Mouse (Mus musculus) midbrain, embryonic 15.5 days (tissue): Measurements from ENCODE around the gene Rora. TPM values are rescaled to one million over a fixed set of nuclear protein-coding genes. Genes with fewer than 3 reads are reported as not detected.

Source experiments
- ATAC-seq: fragments of 200-750 bp; cut with Nextera tagmentation; replicated peaks from 2 replicates; pipeline ENCODE4 v1.8.0; 2017; ENCODE audit warnings: moderate TSS enrichment
- H3K27ac ChIP-seq: fragments of 300-500 bp; sonication (generic); 2 replicates; pipeline ENCODE4 v1.5.1; 2015; ENCODE audit warnings: mild to moderate bottlenecking, inconsistent platforms
- H3K27me3 ChIP-seq: fragments of 300-500 bp; sonication (generic); replicated peaks from 2 replicates; pipeline ENCODE4 v1.6.1; 2015; ENCODE audit warnings: inconsistent platforms
- H3K36me3 ChIP-seq: fragments of 300-500 bp; sonication (generic); replicated peaks from 2 replicates; pipeline ENCODE4 v1.6.1; 2015; ENCODE audit warnings: inconsistent platforms
- H3K4me1 ChIP-seq: fragments of 300-500 bp; sonication (generic); 2 replicates; pipeline ENCODE4 v1.6.1; 2015; ENCODE audit warnings: inconsistent platforms
- H3K4me2 ChIP-seq: fragments of 300-500 bp; sonication (generic); 2 replicates; pipeline ENCODE4 v1.6.1; 2015; ENCODE audit warnings: inconsistent platforms, mild to moderate bottlenecking, moderate library complexity
- H3K4me3 ChIP-seq: fragments of 300-500 bp; sonication (generic); 2 replicates; pipeline ENCODE4 v1.5.1; 2015; ENCODE audit warnings: mild to moderate bottlenecking, inconsistent platforms
- H3K9ac ChIP-seq: fragments of 300-500 bp; sonication (generic); 2 replicates; pipeline ENCODE4 v1.6.1; 2015; ENCODE audit warnings: mild to moderate bottlenecking, inconsistent platforms
- H3K9me3 ChIP-seq: fragments of 300-500 bp; sonication (generic); 2 replicates; pipeline ENCODE4 v1.6.1; 2016; ENCODE audit warnings: inconsistent platforms
- WGBS: fragments of 180-500 bp; shearing (Covaris S2); methylation state at CpG from one replicate; pipeline ENCODE4 v1.1.7; 2015; ENCODE audit warnings: mixed read lengths; 5-methylcytosine and 5-hydroxymethylcytosine counted together
- polyA plus RNA-seq: library from polyadenylated mRNA; unstranded; fragments of >200 nt; fragmentation: Nextera tagmentation; extraction: Ambion mirVana; gene quantifications from 2 replicates; pipeline ENCODE4 v1.2.1, GENCODE M21; 2015

The Rora gene
- polyA plus RNA-seq, result 33.7 and 43.9 TPM in 2 replicates

DNA sequence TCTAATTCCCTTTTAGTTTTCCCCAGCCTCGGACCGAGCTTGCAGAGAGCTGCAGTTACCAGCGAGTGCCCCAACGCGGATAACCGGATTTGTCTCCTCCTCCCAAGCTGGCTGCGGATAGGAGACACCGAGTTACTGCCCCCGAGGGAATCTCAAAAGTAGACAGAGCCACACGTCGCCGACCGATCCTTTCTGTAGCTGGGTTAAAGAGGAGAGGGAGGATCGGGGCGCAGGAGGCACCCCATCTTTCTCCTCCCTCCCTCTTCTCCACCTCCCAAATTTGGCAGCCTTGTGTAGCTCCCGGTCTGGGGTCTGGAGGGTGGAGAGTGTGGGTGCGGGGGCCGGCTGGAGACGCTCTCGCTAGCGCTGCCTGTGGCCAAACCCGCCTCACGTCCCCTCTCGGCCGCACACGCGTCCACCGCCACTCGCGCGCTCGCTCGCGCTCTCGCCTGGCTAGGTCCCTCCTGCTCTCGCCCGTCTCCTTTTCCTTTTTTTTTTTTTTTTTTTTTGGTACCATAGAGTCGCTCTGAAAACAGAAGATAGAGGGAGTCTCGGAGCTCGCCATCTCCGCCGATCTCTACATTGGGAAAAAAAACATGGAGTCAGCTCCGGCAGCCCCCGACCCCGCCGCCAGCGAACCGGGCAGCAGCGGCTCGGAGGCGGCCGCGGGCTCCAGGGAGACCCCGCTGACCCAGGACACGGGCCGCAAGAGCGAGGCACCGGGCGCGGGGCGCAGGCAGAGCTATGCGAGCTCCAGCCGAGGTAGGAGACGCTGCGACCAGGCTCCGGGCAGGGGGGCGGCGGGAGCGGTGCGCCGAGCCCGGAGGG lies at the start of gene Rora:
Rora (plus strand) TSS at position 576 of the 828 bp plus-strand sequence.
- H3K9me3 ChIP-seq, result no peaks in the 10 kb centered on the region
- WGBS, result 0% methylated on average over 72 of the region's 72 CpGs
- H3K27me3 ChIP-seq, result no peaks in the 10 kb centered on the region
- peak within 1 kb of the TSS; percentile 96 for H3K4me2 ChIP-seq
- H3K4me3 ChIP-seq, result peak within 1 kb of the TSS; percentile 73
- peak within 1 kb of the TSS; percentile 96 for H3K27ac ChIP-seq
- peaks cover 32% of the 10 kb centered on the region for H3K4me1 ChIP-seq
- ATAC-seq, result peak; percentile 80
- peak within 1 kb of the TSS; percentile 68 for H3K9ac ChIP-seq
- H3K36me3 ChIP-seq, result no peaks in the 10 kb centered on the region

DNA sequence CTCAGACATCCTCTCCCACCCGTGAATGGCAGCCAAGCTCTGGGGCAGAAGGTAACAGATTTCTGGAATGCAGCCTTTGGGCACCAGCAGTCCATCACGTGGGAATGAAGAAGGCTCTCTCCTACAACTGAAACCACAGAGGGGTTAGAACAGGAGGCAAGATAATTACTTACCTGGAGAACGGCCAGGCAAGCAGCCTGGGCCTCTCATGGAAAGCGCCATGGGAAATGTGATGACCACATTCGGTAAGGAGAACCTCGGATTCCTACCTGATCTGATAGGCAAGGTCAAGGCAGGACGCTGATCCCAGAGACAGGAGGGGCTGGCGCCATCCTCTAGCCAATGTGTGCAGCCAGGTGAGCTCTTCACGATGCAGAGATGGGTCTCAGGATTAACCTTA lies 39.6 kb upstream of the Rora start:
- H3K27me3 ChIP-seq, result no peaks in the 10 kb centered on the region
- no peak overlapping the region for H3K9ac ChIP-seq
- no peaks in the 10 kb centered on the region for H3K4me1 ChIP-seq
- no peaks in the 10 kb centered on the region for H3K36me3 ChIP-seq
- 87% methylated on average over 9 of the region's 9 CpGs for WGBS
- no peaks in the 10 kb centered on the region for H3K9me3 ChIP-seq
- no peak overlapping the region for H3K4me3 ChIP-seq
- no peak overlapping the region for H3K27ac ChIP-seq
- no peak overlapping the region for H3K4me2 ChIP-seq
- ATAC-seq, result no peak

DNA sequence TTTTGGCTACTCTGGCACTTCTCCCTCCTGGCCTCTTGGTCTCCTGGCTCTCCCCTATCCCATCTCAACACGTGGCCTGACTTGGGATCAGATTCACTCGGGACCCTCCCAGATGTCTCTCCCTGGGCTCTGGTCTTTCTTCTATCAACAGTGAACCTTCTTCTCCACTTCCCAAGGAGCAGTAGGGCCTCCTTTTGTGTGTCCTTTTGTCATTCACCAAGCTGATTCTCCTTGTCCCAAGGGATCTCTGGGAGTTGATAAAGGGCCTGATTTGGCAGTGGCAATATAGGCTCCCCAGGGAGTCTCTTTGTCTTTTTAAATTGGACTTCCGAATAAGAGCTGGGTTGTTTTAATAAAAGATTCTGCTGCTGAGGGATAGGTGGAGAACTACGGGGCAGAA lies 36.5 kb upstream of the Rora start:
- Histone ChIP-seq H3K4me3 (no peak overlapping the region), H3K9ac (no peak overlapping the region), H3K4me2 (no peak overlapping the region), H3K4me1 (no peaks in the 10 kb centered on the region), H3K9me3 (no peaks in the 10 kb centered on the region), H3K27me3 (no peaks in the 10 kb centered on the region), H3K36me3 (no peaks in the 10 kb centered on the region), H3K27ac (no peak overlapping the region)
- 10% methylated on average over 4 of the region's 4 CpGs for WGBS
- ATAC-seq, result no peak

DNA sequence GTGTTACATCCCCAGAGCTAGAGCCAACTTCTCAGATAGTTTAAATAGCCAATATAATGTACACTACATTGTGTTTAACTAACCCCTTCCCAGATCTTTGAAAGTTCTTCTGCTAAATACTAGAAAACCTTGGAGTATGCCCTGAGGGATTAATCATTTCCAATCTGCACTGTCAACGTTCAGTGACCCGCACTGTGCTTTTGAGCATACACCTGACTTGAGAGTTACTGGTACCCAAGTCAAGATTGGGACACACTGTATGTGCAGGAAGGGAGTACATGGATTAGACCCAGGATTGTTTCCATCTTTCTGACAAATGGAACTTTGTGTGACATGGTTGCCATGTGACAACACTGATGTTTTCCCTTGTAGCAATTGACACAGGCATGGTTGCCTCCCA lies 33.5 kb upstream of the Rora start:
- Histone ChIP-seq H3K9ac (no peak overlapping the region), H3K9me3 (no peaks in the 10 kb centered on the region), H3K4me1 (no peaks in the 10 kb centered on the region), H3K4me3 (no peak overlapping the region), H3K27me3 (no peaks in the 10 kb centered on the region), H3K27ac (no peak overlapping the region), H3K4me2 (no peak overlapping the region), H3K36me3 (no peaks in the 10 kb centered on the region)
- 92% methylated on average over 2 of the region's 2 CpGs for WGBS
- no peak for ATAC-seq

DNA sequence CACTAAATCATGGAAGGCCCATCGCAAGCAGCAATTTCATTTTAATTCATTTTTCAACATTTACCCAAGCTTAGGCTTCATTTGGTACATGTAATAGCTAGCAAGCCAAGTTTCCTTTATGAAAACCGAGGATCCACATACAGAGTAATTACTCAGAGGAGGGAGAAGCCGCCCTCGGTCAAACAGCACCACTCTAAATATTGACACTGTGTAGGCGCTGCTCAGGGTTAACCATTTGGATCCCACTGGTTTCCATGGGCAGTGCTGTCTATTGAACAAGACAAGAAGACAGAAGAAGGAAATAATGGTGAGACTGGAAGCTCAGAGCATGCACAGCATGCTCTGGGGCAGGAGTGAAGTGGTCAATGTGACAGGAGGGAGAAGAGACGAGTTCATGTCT lies 33.1 kb upstream of the Rora start:
- H3K27me3 ChIP-seq, result no peaks in the 10 kb centered on the region
- no peak overlapping the region for H3K9ac ChIP-seq
- H3K36me3 ChIP-seq, result no peaks in the 10 kb centered on the region
- 80% methylated on average over 6 of the region's 6 CpGs for WGBS
- no peaks in the 10 kb centered on the region for H3K9me3 ChIP-seq
- no peak overlapping the region for H3K27ac ChIP-seq
- no peaks in the 10 kb centered on the region for H3K4me1 ChIP-seq
- no peak for ATAC-seq
- no peak overlapping the region for H3K4me2 ChIP-seq
- no peak overlapping the region for H3K4me3 ChIP-seq

DNA sequence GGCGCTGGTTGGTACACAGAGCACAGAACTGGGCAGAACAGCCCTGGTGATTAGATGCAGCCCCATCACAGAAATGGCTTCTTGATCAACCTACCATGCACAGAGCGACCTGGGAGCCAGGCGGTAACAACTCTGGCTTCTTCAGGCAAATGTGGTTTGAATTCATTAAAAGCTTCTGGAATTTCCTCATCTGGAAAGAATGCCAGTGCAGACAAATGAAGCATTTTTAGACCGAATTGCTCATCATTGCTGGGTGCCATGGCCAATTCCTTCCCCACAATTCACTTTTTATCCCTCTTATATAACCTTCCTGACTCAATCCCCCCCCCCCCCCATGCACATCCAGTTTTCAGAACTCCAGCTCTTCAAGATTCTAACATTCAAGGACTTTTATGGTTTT lies 28.6 kb upstream of the Rora start:
- no peaks in the 10 kb centered on the region for H3K27me3 ChIP-seq
- 79% methylated on average over 4 of the region's 4 CpGs for WGBS
- no peaks in the 10 kb centered on the region for H3K4me1 ChIP-seq
- H3K9ac ChIP-seq, result no peak overlapping the region
- no peak overlapping the region for H3K27ac ChIP-seq
- no peak for ATAC-seq
- no peaks in the 10 kb centered on the region for H3K36me3 ChIP-seq
- H3K9me3 ChIP-seq, result no peaks in the 10 kb centered on the region
- H3K4me2 ChIP-seq, result no peak overlapping the region
- H3K4me3 ChIP-seq, result no peak overlapping the region

DNA sequence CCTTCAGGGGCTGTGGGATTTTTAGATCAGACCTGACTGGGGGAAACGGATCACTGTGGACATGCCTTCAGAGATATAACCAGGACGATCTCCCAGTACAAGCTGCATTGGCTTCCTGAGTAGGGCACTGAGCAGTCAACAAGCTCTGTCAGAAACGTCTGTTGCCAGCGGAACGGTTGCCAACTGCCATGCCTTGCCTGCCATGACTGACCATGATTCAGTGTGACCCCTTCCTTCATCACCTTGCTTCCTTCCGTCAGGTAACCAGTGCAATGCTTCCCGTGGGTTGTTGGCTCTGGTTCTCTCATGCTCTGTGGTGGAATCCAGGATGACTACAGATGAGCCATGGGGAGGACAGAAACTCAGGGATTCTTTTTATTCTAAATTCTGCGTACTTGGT lies 16.3 kb upstream of the Rora start:
- Histone ChIP-seq H3K4me3 (no peak overlapping the region), H3K9me3 (no peaks in the 10 kb centered on the region), H3K36me3 (no peaks in the 10 kb centered on the region), H3K4me1 (no peaks in the 10 kb centered on the region), H3K4me2 (no peak overlapping the region), H3K27ac (no peak overlapping the region), H3K27me3 (no peaks in the 10 kb centered on the region), H3K9ac (no peak overlapping the region)
- 91% methylated on average over 8 of the region's 8 CpGs for WGBS
- no peak for ATAC-seq

DNA sequence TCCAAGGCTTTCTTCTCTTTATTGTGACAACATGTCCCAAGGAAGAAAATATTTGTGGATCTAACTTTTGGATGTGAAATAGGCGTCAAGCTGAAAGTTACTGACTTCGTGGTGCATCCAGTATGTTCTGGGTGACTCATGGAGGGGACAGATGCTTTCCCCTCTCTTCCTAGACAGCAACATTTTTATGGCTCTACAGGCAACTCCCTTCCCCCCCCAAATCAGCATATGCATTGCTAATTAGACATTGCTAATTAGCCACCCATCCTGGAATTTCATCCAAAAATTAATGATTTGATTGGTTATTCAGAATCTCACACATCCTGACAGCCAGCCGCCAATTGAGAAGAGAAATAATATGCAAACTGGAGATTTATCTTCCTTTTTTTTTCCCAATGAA lies 12.5 kb upstream of the Rora start:
- Histone ChIP-seq H3K9ac (no peak overlapping the region), H3K9me3 (no peaks in the 10 kb centered on the region), H3K4me2 (no peak overlapping the region), H3K27me3 (no peaks in the 10 kb centered on the region), H3K36me3 (no peaks in the 10 kb centered on the region), H3K4me3 (no peak overlapping the region), H3K4me1 (no peaks in the 10 kb centered on the region), H3K27ac (no peak overlapping the region)
- WGBS, result 86% methylated on average over 3 of the region's 3 CpGs
- ATAC-seq, result no peak

DNA sequence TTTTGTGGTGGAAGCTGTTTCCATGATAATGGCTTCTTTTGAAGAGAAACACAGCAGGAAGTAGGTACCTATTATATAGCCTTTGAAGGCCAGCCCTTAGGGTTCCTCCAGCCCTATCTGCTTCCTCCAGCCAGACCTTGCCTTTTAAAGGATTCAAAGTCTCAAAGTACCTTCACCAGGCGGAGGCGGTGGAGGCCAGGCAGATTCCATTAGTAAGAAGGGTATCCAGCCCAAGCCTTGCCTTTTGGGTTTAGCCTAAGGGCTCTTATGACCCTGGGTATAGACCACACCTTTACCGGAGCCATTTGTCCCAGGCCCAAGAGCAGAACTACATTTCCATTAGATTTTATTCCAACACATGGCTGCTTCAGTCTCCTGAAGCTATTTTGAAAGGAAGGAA lies 5.5 kb upstream of the Rora start:
- no peaks in the 10 kb centered on the region for H3K27me3 ChIP-seq
- H3K9ac ChIP-seq, result no peak overlapping the region
- H3K36me3 ChIP-seq, result no peaks in the 10 kb centered on the region
- no peak overlapping the region for H3K4me2 ChIP-seq
- H3K9me3 ChIP-seq, result no peaks in the 10 kb centered on the region
- H3K4me3 ChIP-seq, result no peak overlapping the region
- WGBS, result 73% methylated on average over 3 of the region's 3 CpGs
- no peak for ATAC-seq
- H3K27ac ChIP-seq, result no peak overlapping the region
- peaks cover 4% of the 10 kb centered on the region; the same call in 1 of the 2 replicates for H3K4me1 ChIP-seq

DNA sequence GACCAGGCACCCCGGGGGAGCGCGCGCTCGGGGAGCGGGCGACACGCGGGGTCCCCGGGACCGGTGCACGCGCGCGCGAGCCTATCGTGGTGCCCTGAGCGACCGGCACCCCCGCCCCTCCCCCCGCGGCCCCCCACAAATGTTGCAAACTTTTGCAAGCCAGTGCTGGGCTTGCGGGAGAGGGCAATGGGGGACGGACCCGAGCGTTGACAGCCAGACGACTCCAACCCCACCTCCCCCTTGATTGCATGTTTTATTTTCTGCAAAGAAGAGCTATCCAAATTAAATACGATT lies 400 bp downstream of the Rora start:
- Histone ChIP-seq H3K4me2 (peak overlapping the region; percentile 96), H3K36me3 (no peaks in the 10 kb centered on the region), H3K4me3 (peak overlapping the region; percentile 73), H3K9me3 (no peaks in the 10 kb centered on the region), H3K9ac (peak overlapping the region; percentile 68), H3K27ac (peak overlapping the region; percentile 96), H3K27me3 (no peaks in the 10 kb centered on the region), H3K4me1 (peaks cover 32% of the 10 kb centered on the region)
- under 1% methylated on average over 28 of the region's 28 CpGs for WGBS
- peak; percentile 55 for ATAC-seq

DNA sequence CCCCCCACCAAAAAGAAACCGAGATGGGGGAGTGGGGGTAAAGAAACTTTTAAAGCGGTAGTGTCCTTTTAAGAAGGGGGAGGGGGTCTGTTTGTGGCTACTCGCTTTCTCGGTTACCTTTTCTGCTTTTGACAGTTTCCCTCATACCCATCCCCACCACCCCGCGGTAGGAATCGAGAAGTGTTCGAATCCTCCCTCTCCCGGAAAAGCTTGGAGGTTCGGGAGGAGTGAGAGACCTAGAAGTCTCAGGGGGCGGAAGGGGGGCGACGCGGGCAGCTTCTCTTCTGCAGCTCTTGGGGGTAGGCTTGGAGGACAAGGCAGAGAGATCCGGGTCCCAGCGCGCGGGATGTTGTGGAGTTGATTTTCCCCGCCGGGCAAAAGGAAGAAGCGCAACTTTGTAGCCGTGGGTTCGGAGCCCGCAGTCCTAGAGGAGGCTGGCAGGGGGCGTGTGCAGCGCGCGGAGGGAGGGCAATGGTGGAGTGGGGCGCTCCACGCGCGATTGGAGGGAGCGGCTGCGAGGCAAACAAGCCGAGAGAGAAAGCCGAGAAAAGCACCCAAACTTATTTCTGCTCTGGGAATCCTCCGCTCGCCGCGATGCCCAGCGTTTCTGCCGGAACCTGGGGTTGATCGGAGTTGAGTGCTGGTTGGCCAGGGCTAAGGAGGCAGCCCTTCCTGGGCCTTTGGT lies 889 bp downstream of the Rora start:
- H3K9me3 ChIP-seq, result no peaks in the 10 kb centered on the region
- peak overlapping the region; percentile 96 for H3K4me2 ChIP-seq
- under 1% methylated on average over 40 of the region's 43 CpGs for WGBS
- peak overlapping the region; percentile 73 for H3K4me3 ChIP-seq
- H3K27me3 ChIP-seq, result no peaks in the 10 kb centered on the region
- H3K27ac ChIP-seq, result peak overlapping the region; percentile 96
- peak overlapping the region; percentile 68 for H3K9ac ChIP-seq
- H3K4me1 ChIP-seq, result peaks cover 32% of the 10 kb centered on the region
- ATAC-seq, result peak; percentile 38
- H3K36me3 ChIP-seq, result no peaks in the 10 kb centered on the region

DNA sequence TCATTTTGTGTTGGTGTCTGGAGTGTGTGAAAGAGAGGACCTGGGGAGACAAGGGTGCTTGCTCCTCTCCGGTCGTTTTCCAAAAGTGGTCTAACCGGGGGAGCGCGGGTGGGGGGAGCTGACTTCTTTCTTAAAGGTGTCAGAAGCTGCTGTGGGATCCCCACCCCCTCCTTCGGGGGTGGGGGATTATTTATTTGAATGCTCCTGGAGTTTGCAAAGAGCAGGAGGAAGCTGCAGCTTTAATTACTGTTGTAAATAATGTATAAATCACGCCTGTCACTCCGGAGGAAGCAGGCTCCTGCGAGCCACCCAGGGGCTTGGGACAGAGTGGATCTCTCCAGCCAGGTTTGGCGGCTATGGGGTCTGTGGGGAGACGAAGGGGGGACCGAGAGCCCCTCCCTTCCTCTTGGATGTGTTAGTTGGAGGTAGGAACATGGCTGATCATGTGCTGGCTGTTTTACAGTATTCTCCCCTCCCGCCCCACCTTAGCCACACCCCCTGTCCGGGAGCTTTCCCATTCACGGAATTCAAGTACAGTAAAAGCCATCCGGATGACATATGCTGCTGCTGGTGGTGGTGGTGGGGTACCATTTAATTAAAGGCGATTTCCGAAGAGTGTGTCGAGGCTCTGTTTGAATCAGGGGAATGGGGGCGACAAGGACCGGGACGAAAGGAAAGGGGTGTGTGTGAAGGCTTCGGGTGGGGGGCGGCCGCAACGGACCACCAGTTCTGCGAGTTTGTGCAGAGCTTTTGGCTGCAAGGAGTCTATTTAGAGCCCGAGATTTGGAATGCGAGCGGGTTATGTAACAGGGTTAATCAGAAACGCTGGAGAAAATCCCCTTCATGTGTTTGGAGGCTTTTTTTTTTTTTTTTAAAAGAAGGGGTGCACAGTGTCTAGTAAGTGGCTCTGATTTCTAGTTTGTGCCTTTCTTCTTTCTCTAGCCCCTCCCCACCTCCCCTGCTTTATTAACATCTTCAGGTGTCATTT lies 1.7 kb downstream of the Rora start:
- Histone ChIP-seq H3K27ac (peak overlapping the region; percentile 96), H3K9me3 (no peaks in the 10 kb centered on the region), H3K4me1 (peaks cover 32% of the 10 kb centered on the region), H3K36me3 (no peaks in the 10 kb centered on the region), H3K4me3 (peak overlapping the region; percentile 73), H3K4me2 (peak overlapping the region; percentile 96), H3K27me3 (no peaks in the 10 kb centered on the region), H3K9ac (peak overlapping the region; percentile 68)
- ATAC-seq, result peak; percentile 28; the same call in 1 of the 2 replicates
- 2% methylated on average over 31 of the region's 31 CpGs for WGBS
